Mouse (Mus musculus): ENCODE data around the gene Scn5a.
A peak's percentile ranks its signal among the peaks of the same experiment; 100 is the strongest.

Scn5a gene

DNA sequence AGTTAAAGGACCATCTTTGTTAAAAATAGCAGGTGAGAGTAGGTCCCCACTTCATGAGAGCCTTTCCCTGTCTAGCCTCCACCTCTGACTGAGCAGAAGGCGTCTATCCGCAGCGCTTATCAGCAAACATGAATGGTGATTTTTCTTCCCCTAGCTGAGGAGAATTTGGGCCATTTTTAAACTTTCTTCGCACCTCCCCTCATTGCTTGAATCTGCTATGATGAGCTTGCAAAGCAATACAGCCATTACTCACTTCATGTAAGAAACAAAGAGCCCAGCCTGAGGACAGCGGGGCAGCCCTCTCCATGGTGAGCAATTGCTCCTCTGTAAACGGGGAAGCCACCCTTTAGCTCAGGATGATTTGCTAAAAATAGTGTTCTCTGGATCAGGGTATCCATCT is 14.0 kb downstream of the Scn5a start:
- no peak for DNase-seq (ENCODE audit: low spot score in 2 of 2)

DNA sequence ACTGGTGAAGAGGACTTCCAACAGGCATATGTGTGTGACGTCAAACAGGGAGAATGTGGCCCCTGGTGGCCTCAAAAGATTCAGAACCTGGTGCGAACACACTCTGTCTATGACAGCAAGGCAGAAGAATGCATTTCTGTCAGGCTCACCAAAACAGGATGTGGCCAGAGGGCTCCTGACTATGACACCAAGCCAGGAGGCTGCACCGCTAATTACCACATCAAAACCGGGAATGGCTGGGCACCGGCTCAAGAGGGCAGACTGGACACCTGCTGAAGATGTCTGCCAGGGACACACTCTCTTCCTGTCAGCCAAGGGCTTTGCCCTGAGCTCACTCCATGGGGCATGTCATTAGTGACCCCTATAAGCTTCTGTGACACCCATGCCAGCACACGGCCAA is 15.2 kb downstream of the Scn5a start:
- no peak for DNase-seq (ENCODE audit: low spot score in 2 of 2)

DNA sequence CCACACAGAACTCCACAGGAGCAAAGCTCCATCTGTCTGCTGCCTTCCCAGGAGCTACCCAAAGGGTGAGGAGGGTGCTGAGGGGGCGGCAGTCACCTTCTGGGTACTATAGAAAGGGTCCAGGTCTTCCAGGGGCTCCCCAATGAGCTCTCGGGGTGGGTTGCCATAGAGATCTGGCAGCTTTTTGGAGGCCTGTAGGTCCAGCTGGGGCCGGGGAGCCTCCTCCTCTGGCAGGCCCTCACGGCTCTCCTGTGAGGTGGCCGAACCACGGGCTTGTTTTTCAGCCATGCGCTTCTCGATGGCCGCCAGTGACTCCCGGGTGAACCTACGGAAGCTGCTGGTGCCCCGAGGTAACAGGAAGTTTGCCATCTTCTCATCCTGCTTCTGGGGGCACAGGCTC is 16.6 kb downstream of the Scn5a start:
- no peak for DNase-seq (ENCODE audit: low spot score in 2 of 2)

DNA sequence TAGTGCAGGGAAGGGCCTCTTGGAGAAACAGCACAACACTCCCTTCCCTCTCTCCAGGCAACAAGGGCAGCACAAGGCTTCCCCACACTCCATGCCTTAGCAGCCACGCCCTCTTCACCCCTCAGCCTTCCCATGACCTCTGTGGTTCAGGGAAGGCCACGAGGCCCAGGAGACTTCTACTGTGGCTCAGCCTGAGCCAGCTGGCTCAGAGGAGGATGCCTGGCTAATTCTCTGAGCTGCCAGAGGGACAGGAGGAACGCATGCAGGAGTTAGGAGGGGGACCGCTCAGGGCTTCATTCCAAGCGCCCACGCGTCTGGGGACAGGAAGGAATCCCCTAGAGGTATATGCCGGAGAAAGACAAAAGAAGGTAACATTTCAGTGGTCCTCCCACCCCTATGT is 17.1 kb downstream of the Scn5a start:
- DNase-seq (ENCODE audit: low spot score in 2 of 2): no peak

DNA sequence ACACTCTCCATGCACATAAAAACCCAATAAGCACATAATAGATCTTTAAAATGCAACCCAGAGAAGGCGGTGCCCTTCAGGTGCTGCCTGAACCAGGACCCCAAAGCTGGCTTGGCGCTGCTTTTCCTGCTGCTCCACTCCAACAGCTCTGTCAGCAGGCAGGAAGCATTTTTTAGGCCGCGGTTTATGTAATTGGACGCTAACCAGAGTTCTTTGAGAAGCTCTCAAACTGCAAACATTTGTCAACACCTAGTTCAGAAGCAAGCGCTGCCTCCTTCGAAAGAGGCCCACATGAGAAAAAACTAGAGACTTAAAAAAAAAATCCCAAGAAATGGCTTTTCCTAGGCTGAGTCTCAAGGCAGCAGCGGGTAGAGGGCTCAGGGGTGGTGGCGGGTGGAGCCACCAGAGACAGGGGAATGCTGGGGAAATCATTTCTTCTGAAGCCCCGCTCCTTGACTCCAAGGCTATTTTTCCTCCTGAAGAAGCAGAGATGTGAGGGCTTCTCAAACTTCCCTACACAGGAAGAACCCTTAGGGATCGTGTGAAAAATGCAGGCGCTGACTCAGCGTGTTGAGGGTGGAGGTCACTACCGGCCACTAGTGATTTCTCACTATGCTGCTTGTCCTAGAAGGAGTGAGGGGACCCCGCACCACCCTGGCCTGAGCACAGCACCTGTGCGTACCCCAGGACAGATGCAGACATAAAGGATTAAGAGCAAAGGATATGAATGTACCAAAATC is 19.1 kb downstream of the Scn5a start:
- no peak for DNase-seq (ENCODE audit: low spot score in 2 of 2)

DNA sequence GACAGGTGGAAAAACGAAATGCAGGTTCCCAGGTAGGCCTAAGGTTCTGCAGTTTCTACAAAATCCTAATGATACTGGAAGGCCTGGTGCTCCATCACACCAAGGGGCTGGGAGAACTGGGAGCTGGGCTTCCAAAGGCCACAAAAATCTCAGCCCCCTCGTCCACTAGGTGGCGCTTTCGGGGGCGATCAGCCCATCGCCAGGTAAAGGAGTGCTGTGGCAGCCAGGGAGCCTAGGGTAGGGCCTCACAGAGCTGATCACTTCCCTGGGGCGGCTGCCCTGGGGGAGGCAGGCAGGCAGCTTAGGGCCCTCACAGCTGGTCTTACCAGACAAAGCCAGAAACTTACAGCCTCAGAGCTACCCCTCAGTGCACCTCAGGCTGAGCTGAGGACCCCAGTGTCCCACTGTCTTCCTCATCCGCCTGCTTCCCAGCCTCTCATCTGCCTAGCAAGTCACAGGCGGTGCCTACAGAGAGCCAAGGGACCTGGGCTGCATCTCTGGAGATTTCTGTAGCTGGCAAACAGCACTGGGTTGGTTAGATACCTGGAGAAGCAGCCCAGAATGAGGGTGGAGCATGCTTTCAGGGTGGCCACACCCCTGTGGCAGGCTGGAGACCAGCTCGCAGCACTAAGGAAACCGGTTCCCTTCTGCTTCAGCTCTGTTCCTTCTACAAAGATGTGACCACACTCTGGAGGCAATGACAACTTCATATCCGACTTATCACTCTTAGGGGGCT is 20.5 kb downstream of the Scn5a start:
- peak; percentile 42 to 72 for DNase-seq (ENCODE audit: low spot score in 2 of 2)

DNA sequence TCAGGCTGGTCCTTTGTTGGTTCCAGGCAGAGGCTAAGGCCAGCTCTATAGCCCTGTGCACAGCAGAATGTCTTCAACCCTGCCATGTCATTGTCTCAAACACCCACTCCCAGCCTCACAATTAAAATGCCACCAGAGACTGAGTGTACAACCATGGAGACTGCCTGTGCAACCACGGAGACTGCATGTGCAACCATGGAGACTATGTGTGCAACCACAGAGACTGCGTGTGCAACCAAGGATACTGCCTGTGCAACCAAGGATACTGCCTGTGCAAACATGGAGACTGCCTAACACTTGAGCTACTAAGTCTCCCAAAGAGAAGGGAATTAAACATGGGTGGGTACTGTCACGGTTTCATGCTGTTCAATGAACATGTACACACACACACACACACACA is 22.8 kb downstream of the Scn5a start:
- DNase-seq (ENCODE audit: low spot score in 2 of 2): no peak

DNA sequence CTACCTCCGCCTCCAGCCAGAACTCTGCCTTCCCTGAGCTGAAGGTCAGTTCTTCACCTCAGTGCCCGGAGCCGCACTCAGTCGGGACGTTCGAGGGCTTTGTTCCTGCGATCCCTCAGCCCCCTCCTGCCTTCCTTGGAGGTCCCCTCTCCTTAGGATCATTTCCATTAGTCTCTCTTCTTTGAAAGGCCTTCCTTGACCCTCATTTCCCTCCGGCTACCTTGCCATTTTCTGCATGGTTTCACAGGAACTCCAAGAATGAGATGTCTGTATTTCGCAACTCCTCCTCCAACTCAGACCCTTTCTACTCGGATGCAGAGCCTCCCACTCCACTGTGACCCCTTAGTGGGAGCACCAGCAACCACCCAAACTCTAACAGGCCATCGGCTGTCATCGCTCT is 31.3 kb downstream of the Scn5a start:
- no peak for DNase-seq (ENCODE audit: low spot score in 2 of 2)

DNA sequence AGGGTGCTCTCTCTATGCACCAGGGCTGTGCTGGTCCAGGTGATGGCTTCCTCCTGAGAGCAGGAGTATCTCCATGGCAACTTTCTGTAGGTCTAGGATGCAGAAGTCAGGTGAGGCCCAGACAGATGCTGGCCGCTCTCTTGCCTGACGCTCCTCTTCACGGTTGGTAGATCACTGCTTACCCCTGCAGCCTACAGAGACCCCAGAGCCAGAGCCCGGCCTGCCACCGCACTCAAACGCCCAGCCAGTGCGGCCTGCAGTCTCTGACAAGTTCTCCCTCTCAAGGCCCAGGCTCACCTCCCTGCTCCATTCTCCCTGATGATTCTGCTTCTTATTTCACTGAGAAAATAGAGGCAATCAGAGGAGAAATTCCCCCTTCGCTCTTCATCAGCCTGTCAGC is 31.7 kb downstream of the Scn5a start:
- no peak for DNase-seq (ENCODE audit: low spot score in 2 of 2)

DNA sequence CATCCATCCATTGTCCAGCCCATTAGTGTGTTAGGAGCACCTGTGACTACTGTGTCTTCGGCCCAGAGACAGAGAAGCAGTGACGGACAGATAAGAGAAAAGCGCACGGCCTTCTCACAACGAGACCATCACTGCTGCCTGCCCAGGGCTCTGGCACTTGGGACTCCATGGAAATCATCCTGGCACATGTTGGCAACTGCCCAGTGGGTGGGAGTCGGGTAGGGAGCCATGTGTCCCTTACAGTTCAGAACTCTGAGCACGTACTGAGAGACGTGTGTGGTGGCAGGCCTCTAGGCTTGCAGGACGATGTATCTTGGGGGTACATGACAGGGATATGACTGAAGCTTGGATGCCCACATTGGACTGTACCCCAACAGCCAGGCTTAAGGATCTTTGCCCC is 38.1 kb downstream of the Scn5a start:
- no peak for DNase-seq (ENCODE audit: low spot score in 2 of 2)

DNA sequence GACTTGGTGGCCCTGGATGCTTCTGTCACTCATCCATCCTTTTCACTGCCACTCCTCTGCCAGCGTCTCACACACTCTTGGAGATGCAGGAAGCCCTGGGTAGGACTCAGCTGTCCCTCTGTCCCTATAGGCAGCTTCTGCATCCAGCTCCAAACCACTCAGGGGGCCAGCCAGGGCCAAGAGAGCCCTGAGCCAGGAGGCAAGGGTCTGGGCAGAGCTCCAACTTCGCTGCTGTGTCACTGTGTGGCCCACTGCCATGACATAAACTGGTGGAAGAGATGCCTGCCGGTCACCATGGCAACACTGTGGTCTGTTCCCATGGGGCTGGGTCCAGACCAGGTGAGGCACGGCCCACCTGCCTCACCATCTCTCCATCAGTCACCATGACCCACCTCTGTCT is 41.0 kb downstream of the Scn5a start:
- no peak for DNase-seq (ENCODE audit: low spot score in 2 of 2)

DNA sequence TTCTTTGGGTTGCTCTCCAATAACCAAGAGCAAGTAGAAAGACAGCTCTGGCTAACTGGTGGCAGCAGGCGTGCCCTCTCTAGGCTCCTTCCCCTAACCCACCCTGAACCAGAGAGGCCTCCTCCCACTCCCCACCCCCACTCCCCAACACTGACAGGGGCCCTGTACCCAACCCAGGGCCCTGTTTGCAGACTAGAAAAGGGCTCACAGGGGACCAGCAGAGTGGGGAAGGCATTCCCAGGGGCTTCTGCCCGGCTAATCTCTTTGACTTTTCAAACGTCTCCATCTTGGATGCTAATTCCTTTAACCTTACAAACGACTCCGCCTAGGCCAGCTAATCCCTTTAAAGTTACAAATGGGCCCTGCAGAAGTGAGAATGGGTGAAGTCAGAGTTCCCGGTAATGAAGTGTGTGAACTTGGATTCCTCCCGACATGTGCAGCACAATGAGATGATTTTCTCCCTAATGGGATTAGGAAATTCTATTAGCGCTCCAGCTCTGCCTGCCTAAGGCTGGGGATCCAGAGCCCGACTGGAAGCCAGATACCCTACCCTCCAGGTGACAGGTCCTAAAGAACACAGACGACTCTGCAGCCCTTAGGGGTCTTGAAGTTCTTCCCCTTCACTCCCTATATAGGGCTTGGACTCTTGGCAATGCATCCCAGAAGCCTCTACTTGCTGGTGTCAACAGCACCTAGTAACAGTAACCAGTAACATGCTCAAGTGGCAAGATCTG is 47.0 kb downstream of the Scn5a start:
- no peak for DNase-seq (ENCODE audit: low spot score in 2 of 2)

DNA sequence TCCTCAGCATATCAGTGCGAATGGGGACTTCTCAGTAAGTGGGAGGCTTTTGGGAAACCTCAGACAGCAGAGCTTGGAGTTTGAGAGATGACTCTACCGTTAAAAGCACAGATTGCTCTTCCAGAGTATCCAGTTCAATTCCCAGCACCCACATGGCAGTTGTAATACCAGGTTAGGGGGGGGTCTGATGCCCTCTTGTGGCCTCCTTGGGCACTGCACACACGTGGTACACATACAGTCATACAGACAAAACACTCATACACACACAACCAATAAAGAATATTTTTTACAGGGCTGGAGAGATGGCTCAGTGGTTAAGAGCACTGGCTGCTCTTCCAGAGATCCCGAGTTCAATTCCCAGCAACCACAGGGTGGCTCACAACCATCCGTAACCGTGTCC is 54.3 kb downstream of the Scn5a start:
- DNase-seq (ENCODE audit: low spot score in 2 of 2): no peak

DNA sequence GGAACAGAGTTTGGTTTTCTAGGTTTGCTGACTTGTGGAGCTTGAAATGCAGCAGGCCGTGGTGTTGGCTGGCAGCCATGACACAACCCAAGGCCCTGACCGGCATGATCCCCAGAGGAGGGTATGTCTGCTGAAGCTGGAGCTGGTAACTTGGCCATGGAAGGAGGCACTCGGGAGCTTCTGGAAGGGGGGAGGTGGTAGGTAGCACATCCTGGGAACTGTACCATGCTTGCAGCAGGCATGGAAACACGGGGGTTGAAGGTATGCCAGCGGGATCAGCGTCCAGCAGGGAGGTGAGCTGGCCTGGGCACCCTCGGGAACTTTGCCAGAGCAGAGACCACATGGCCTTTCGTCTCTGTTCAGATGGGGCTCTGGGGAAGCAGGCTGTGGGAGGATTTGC is 55.5 kb downstream of the Scn5a start:
- no peak for DNase-seq (ENCODE audit: low spot score in 2 of 2)

DNA sequence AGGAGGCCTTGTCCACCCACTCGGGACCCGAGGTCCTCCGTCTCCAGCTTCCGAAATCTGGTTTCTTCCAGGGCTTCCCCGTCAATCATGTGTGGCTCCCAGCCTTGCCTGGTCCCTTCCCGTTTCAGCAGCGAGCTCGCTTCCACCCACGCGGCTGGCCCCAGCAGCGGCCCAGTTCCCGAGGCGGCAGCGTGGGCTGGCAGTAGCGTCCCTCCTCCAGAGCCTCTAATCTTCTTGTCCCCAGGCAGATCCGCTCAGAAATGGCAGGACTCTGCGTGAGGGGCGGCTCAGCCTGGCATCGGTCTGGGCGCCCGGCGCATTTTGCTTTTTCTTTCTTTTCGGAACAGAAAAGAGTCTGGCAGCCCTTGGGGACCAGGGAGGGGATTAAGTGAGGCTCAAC is 59.7 kb downstream of the Scn5a start:
- no peak for DNase-seq (ENCODE audit: low spot score in 2 of 2)

DNA sequence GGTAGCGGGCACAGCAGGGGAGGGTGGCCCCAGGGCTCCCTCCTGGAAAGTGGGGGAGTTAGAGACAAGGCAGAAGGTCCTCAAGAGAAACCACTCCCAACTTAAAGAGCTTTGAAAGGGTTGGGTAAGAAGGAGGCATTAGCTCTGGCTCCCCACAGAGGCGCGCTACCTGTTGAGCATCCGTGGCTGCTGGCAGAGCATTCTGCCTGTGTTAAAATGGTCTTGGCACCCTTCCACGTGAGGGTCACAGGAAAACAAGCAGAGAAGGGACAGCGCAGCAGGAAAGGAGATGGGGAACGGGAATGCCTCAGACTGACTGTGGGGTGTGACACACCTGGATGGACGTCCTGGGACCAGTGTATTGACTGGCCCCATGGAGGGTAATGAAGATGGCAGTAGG is 60.6 kb downstream of the Scn5a start:
- DNase-seq (ENCODE audit: low spot score in 2 of 2): no peak

DNA sequence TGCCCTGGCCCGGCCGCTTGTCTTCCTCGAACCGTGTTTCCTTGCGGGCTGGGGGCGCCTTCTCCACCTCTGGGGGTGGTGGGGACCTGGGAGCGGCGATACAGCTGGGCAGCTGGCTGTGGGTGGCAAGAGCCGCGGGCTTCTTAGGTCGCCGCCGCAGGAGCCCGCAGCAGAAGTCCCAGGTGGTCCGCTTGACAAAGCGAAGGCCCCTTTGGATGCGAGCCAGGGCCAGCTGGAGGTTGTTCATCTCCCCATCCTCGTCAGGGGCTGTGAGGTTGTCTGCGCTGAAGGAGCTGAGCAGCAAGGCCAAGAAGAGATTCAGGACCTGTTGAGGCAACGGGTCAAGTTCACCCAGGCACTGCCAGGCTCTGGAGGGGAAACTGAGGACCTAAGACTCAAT is 61.3 kb downstream of the Scn5a start:
- no peak for DNase-seq (ENCODE audit: low spot score in 2 of 2)

DNA sequence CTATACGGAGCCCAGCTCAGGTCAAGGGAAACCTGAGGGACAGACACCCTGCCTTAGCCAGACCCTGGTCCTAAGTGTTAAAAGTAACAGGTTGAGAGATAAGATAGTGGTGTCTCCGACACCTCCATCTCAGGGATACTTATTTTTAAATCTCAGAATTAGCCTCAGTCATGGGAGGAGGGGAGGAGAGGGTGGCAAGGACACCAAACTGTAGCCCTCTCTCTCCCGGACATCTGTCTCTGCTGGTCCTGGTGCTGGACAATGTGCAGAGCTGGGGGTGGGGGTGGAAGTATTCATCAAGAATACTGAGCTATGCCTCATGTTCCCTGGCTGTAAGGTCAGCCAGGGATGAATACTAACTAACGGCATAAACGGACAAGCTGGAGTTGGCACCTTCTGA is 62.0 kb downstream of the Scn5a start:
- no peak for DNase-seq (ENCODE audit: low spot score in 2 of 2)

DNA sequence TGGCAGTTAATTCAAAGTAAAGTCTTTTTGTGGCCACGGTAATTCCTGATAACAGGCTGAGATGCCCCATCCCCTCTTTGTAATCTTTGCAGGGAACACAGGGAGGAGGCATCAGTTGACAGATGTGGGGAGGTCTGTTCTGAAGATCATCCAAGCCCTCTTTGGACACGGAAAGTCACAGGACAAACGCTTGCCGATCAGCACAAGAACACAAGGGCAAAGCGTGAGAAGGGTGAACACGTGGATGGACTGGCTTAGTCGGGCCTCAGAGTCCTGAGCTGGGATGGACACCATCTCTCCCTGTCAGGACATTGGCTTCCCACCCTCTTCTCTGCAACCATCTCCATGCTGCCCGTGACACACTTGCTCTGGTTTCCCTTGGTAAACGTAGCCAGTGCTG is 63.4 kb downstream of the Scn5a start:
- DNase-seq (ENCODE audit: low spot score in 2 of 2): no peak

DNA sequence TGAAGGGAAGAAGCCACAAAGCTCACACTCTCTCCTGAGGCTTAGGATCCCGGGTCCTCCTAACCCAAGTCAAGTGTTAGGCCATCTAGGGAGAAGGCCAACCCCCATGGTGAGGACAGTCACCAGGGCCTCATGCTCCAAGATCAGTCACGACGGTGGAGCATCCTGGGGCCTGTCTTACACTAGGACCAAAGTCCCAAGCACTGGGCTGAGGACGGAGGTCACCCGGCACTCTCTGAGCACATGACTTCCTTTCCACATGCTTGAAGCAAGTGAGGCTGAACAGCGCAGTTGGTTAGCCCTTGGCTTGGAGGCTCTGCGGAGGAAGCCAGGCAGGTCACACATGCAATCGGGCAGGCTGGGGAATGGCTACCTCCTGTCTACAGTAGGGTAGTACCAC is 63.8 kb downstream of the Scn5a start:
- DNase-seq (ENCODE audit: low spot score in 2 of 2): no peak

DNA sequence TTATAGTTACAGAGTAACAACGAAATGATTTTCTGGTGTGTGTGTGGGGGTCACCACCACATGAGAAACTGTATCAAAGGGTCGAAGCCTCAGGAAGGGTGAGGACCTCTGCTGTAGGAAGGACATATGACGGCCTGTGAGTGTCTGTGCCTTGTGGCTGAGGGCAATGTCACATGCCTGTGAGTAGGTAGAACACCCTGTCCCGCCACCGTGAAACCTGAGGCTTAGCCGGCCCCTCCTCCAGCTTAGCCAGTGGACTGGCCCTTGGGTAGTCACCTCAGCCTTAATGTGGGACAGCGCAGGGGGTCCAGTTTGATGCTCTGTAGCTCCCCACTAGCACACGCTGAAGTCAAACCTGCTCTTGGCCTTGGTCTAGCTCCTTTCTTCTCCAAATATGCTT is 65.0 kb downstream of the Scn5a start:
- no peak for DNase-seq (ENCODE audit: low spot score in 2 of 2)

DNA sequence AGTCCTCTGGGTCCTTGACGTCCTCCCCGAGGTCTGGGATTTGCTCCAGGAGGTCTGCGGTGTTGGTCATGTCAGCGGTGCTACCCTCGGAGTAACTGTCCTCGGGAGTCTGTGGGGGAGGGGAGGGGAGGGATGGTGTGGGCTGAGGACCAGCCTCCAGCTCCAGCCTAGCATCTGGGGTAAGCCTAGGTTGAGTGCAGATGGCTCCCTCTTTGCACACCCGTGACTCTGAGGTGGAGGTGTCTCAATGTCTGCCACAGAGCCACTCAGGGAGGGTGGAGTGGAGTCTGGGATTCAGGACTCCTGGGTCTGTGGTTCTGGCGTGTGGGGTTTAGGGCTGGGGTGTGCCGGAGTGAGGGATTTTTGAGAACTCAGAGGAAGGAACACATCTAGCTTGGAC is 65.8 kb downstream of the Scn5a start:
- no peak for DNase-seq (ENCODE audit: low spot score in 2 of 2)

DNA sequence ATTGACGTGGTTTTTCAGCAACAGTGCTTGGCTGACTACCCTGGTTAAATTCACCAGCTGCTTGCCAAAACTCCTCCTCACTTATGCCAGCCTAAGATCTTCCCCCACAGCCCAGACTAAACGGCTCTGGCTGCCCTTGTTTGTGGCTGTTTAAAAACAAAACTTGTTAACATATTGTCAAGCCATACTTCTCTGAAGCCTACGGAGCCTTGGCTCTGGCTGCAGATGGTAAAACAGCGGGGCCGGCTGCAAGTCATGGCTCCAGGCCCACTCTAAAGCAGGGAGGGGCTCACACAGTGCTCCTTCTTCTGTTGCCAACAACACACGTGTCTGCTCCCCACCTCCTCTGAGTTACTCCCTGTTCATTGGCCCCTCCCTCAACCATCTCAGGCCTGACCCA is 67.9 kb downstream of the Scn5a start:
- DNase-seq (ENCODE audit: low spot score in 2 of 2): no peak

Measured in thymus, postnatal 10 days (tissue).